Mouse (Mus musculus) liver (tissue): ENCODE data around the gene Hmg20a.

Experiments used
- DNase-seq: peaks from one replicate; pipeline ENCODE4 v3.0.0-alpha.2; 2020; ENCODE audit warnings: mixed read lengths

Gene Hmg20a

GRCm38 (mm10) chr9:56451570-56451969 lies 33.2 kb downstream of the Hmg20a start:
- DNase-seq = no peak

GRCm38 (mm10) chr9:56453038-56453815 lies 34.8 kb downstream of the Hmg20a start:
- peak; percentile 39 for DNase-seq

GRCm38 (mm10) chr9:56456426-56456825 lies 38.0 kb downstream of the Hmg20a start:
- no peak for DNase-seq

GRCm38 (mm10) chr9:56460987-56461386 lies 42.6 kb downstream of the Hmg20a start:
- no peak for DNase-seq

- DNase-seq = no peak
These were observed 44.2 kb downstream of the Hmg20a start for GRCm38 (mm10) chr9:56462606-56463005.

- DNase-seq = no peak
These were observed 44.6 kb downstream of the Hmg20a start for GRCm38 (mm10) chr9:56463046-56463445.

- no peak for DNase-seq
These were observed 45.5 kb downstream of the Hmg20a start for GRCm38 (mm10) chr9:56463686-56464515.

GRCm38 (mm10) chr9:56464863-56465654 lies 46.6 kb downstream of the Hmg20a start:
- DNase-seq = peak; percentile 17

GRCm38 (mm10) chr9:56466251-56466650 lies 47.8 kb downstream of the Hmg20a start:
- DNase-seq = no peak

GRCm38 (mm10) chr9:56469656-56470055 lies 51.2 kb downstream of the Hmg20a start:
- DNase-seq = no peak

GRCm38 (mm10) chr9:56470291-56470690 lies 51.9 kb downstream of the Hmg20a start:
- DNase-seq = no peak

GRCm38 (mm10) chr9:56478975-56479647 lies 60.7 kb downstream of the Hmg20a start:
- DNase-seq = no peak

GRCm38 (mm10) chr9:56482623-56483022 lies 64.2 kb downstream of the Hmg20a start:
- DNase-seq = no peak

GRCm38 (mm10) chr9:56485423-56485822 lies 67.0 kb downstream of the Hmg20a start:
- DNase-seq = no peak

- DNase-seq = no peak
These were observed 67.7 kb downstream of the Hmg20a start for GRCm38 (mm10) chr9:56486158-56486557.

- no peak for DNase-seq
These were observed 69.2 kb downstream of the Hmg20a start for GRCm38 (mm10) chr9:56487651-56488050.

- no peak for DNase-seq
These were observed 74.0 kb downstream of the Hmg20a start for GRCm38 (mm10) chr9:56492391-56492790.

- no peak for DNase-seq
These were observed 74.5 kb downstream of the Hmg20a start for GRCm38 (mm10) chr9:56492916-56493315.

GRCm38 (mm10) chr9:56495088-56495487 lies 76.7 kb downstream of the Hmg20a start:
- no peak for DNase-seq

- no peak for DNase-seq
These were observed 77.4 kb downstream of the Hmg20a start for GRCm38 (mm10) chr9:56495795-56496232.

- no peak for DNase-seq
These were observed 78.2 kb downstream of the Hmg20a start for GRCm38 (mm10) chr9:56496567-56496966.

- DNase-seq = no peak
These were observed 78.9 kb downstream of the Hmg20a start for GRCm38 (mm10) chr9:56497181-56497864.
